Mouse (Mus musculus): ENCODE results near the gene Scaper. TPM values are rescaled to one million over a fixed set of nuclear protein-coding genes. Genes with fewer than 3 reads are reported as not detected.

Gene Scaper
- polyA plus RNA-seq, 1 experiment from 2014 or later: 12.3 TPM

Other genes with a start within 250 kb of the Scaper start
- gene 4930563M21Rik, start 72.4 kb upstream of the Scaper start, polyA plus RNA-seq (2015; fragmentation: Nextera tagmentation; extraction: Ambion mirVana): not detected in 2 replicates
- gene Rcn2, start 103.7 kb upstream of the Scaper start, polyA plus RNA-seq (2015; fragmentation: Nextera tagmentation; extraction: Ambion mirVana): 236 and 252 TPM in 2 replicates
- 4.6 and 4.8 TPM in 2 replicates for gene Pstpip1, start 151.8 kb upstream of the Scaper start, polyA plus RNA-seq (2015; fragmentation: Nextera tagmentation; extraction: Ambion mirVana)
- 495 and 497 TPM in 2 replicates for gene Tspan3, start 227.4 kb upstream of the Scaper start, polyA plus RNA-seq (2015; fragmentation: Nextera tagmentation; extraction: Ambion mirVana)

Measured in embryonic facial prominence, embryonic 15.5 days (tissue).